Mouse (Mus musculus): ENCODE results near the gene Ankrd23. TPM values are rescaled to one million over a fixed set of nuclear protein-coding genes. Genes with fewer than 3 reads are reported as not detected.

Ankrd23 gene
- polyA plus RNA-seq, 1 experiment from 2014 or later = 18.9 TPM

GRCm38 (mm10) chr1:36513310-36513709, 23.4 kb downstream of the Ankrd23 start:
- Histone ChIP-seq H3K4me1 (ENCODE audit: control insufficient read depth in 2 of 2, insufficient read depth in 2 of 2, low read length in 2 of 2) (peaks cover 12 to 39% of the 10 kb centered on the region in 2 experiments), H3K4me2 (ENCODE audit: low read length) (peak overlapping the region; percentile 86), H3K4me3 (ENCODE audit: control insufficient read depth in 1 of 2, insufficient read depth in 1 of 2, low read depth in 1 of 2, low read length in 2 of 2) (peak overlapping the region; percentile 93), H3K27me3 (ENCODE audit: control insufficient read depth, insufficient read depth, low read length) (no peaks in the 10 kb centered on the region), H3K36me3 (ENCODE audit: control insufficient read depth, insufficient read depth, low read length) (peaks cover 31% of the 10 kb centered on the region), H3K27ac (replicated peaks in 1 of 2; ENCODE audit: control insufficient read depth in 1 of 2, insufficient read depth in 1 of 2, low read depth in 2 of 2, low read length in 2 of 2) (no peak overlapping the region), H3K9ac (ENCODE audit: low read length) (peak overlapping the region; percentile 93), H3K9me3 (ENCODE audit: control insufficient read depth, low read length) (peaks cover 4% of the 10 kb centered on the region; the same call in 1 of the 2 replicates)
- WGBS = 3% methylated on average over 1 of the region's 1 CpGs
- no peak for ATAC-seq (ENCODE audit: insufficient number of reproducible peaks, insufficient read depth, low FRiP score, low read depth)

- H3K27ac ChIP-seq (replicated peaks in 1 of 2; ENCODE audit: control insufficient read depth in 1 of 2, insufficient read depth in 1 of 2, low read depth in 2 of 2, low read length in 2 of 2) = peak overlapping the region; percentile 95 to 98
- peak overlapping the region; percentile 93 for H3K4me3 ChIP-seq (ENCODE audit: control insufficient read depth in 1 of 2, insufficient read depth in 1 of 2, low read depth in 1 of 2, low read length in 2 of 2)
- peaks cover 27% of the 10 kb centered on the region for H3K36me3 ChIP-seq (ENCODE audit: control insufficient read depth, insufficient read depth, low read length)
- no peak for ATAC-seq (ENCODE audit: insufficient number of reproducible peaks, insufficient read depth, low FRiP score, low read depth)
- H3K27me3 ChIP-seq (ENCODE audit: control insufficient read depth, insufficient read depth, low read length) = no peaks in the 10 kb centered on the region
- H3K9me3 ChIP-seq (ENCODE audit: control insufficient read depth, low read length) = peaks cover 4% of the 10 kb centered on the region; the same call in 1 of the 2 replicates
- H3K4me2 ChIP-seq (ENCODE audit: low read length) = peak overlapping the region; percentile 86
- H3K4me1 ChIP-seq (ENCODE audit: control insufficient read depth in 2 of 2, insufficient read depth in 2 of 2, low read length in 2 of 2) = peaks cover 10 to 36% of the 10 kb centered on the region in 2 experiments
- WGBS = 2% methylated on average over 16 of the region's 16 CpGs
- H3K9ac ChIP-seq (ENCODE audit: low read length) = peak overlapping the region; percentile 93
Measured at GRCm38 (mm10) chr1:36512966-36513280, 23.8 kb downstream of the Ankrd23 start.

GRCm38 (mm10) chr1:36512089-36512965, 24.4 kb downstream of the Ankrd23 start:
- ATAC-seq (ENCODE audit: insufficient number of reproducible peaks, insufficient read depth, low FRiP score, low read depth) = peak; percentile 49

GRCm38 (mm10) chr1:36511289-36512021, 25.2 kb downstream of the Ankrd23 start, which contains the start of gene Cnnm3:
Gene Cnnm3 (plus strand): TSS chr1:36511867.
- H3K9ac ChIP-seq (ENCODE audit: low read length) = peak within 1 kb of the TSS; percentile 93
- H3K4me2 ChIP-seq (ENCODE audit: low read length) = peak within 1 kb of the TSS; percentile 86
- H3K27ac ChIP-seq (replicated peaks in 1 of 2; ENCODE audit: control insufficient read depth in 1 of 2, insufficient read depth in 1 of 2, low read depth in 2 of 2, low read length in 2 of 2) = peak within 1 kb of the TSS; percentile 95 to 98
- WGBS = under 1% methylated on average over 51 of the region's 51 CpGs
- peaks cover 25% of the 10 kb centered on the region for H3K36me3 ChIP-seq (ENCODE audit: control insufficient read depth, insufficient read depth, low read length)
- H3K9me3 ChIP-seq (ENCODE audit: control insufficient read depth, low read length) = peaks cover 4% of the 10 kb centered on the region; the same call in 1 of the 2 replicates
- H3K4me3 ChIP-seq (ENCODE audit: control insufficient read depth in 1 of 2, insufficient read depth in 1 of 2, low read depth in 1 of 2, low read length in 2 of 2) = peak within 1 kb of the TSS; percentile 93
- H3K27me3 ChIP-seq (ENCODE audit: control insufficient read depth, insufficient read depth, low read length) = no peaks in the 10 kb centered on the region
- peak; percentile 96 for ATAC-seq (ENCODE audit: insufficient number of reproducible peaks, insufficient read depth, low FRiP score, low read depth)
- H3K4me1 ChIP-seq (ENCODE audit: control insufficient read depth in 2 of 2, insufficient read depth in 2 of 2, low read length in 2 of 2) = peaks cover 10 to 32% of the 10 kb centered on the region in 2 experiments

More at GRCm38 (mm10) chr1:36512089-36512965, 24.4 kb downstream of the Ankrd23 start:
- Histone ChIP-seq H3K4me3 (ENCODE audit: control insufficient read depth in 1 of 2, insufficient read depth in 1 of 2, low read depth in 1 of 2, low read length in 2 of 2) (peak overlapping the region; percentile 93), H3K27me3 (ENCODE audit: control insufficient read depth, insufficient read depth, low read length) (no peaks in the 10 kb centered on the region), H3K9me3 (ENCODE audit: control insufficient read depth, low read length) (peaks cover 4% of the 10 kb centered on the region; the same call in 1 of the 2 replicates), H3K4me1 (ENCODE audit: control insufficient read depth in 2 of 2, insufficient read depth in 2 of 2, low read length in 2 of 2) (peaks cover 10 to 32% of the 10 kb centered on the region in 2 experiments), H3K4me2 (ENCODE audit: low read length) (peak overlapping the region; percentile 86), H3K36me3 (ENCODE audit: control insufficient read depth, insufficient read depth, low read length) (peaks cover 27% of the 10 kb centered on the region), H3K27ac (replicated peaks in 1 of 2; ENCODE audit: control insufficient read depth in 1 of 2, insufficient read depth in 1 of 2, low read depth in 2 of 2, low read length in 2 of 2) (peak overlapping the region; percentile 95 to 98), H3K9ac (ENCODE audit: low read length) (peak overlapping the region; percentile 93)
- WGBS = under 1% methylated on average over 72 of the region's 126 CpGs

- H3K9ac ChIP-seq (ENCODE audit: low read length) = no peak overlapping the region
- 85% methylated on average over 5 of the region's 5 CpGs for WGBS
Measured at GRCm38 (mm10) chr1:36508238-36508637, 28.4 kb downstream of the Ankrd23 start.

GRCm38 (mm10) chr1:36501261-36501660, 35.4 kb downstream of the Ankrd23 start:
- H3K36me3 ChIP-seq (ENCODE audit: control insufficient read depth, insufficient read depth, low read length) = peaks cover 32% of the 10 kb centered on the region
- no peak overlapping the region for H3K27ac ChIP-seq (replicated peaks in 1 of 2; ENCODE audit: control insufficient read depth in 1 of 2, insufficient read depth in 1 of 2, low read depth in 2 of 2, low read length in 2 of 2)
- WGBS = 6% methylated on average over 3 of the region's 3 CpGs
- no peaks in the 10 kb centered on the region for H3K27me3 ChIP-seq (ENCODE audit: control insufficient read depth, insufficient read depth, low read length)
- no peaks in the 10 kb centered on the region for H3K9me3 ChIP-seq (ENCODE audit: control insufficient read depth, low read length)
- no peak overlapping the region for H3K4me3 ChIP-seq (ENCODE audit: control insufficient read depth in 1 of 2, insufficient read depth in 1 of 2, low read depth in 1 of 2, low read length in 2 of 2)
- H3K4me2 ChIP-seq (ENCODE audit: low read length) = no peak overlapping the region
- no peaks in the 10 kb centered on the region for H3K4me1 ChIP-seq (ENCODE audit: control insufficient read depth in 2 of 2, insufficient read depth in 2 of 2, low read length in 2 of 2)
- no peak overlapping the region for H3K9ac ChIP-seq (ENCODE audit: low read length)
- no peak for ATAC-seq (ENCODE audit: insufficient number of reproducible peaks, insufficient read depth, low FRiP score, low read depth)

More at GRCm38 (mm10) chr1:36508238-36508637, 28.4 kb downstream of the Ankrd23 start:
- ATAC-seq (ENCODE audit: insufficient number of reproducible peaks, insufficient read depth, low FRiP score, low read depth) = no peak
- Histone ChIP-seq H3K4me3 (ENCODE audit: control insufficient read depth in 1 of 2, insufficient read depth in 1 of 2, low read depth in 1 of 2, low read length in 2 of 2) (no peak overlapping the region), H3K27me3 (ENCODE audit: control insufficient read depth, insufficient read depth, low read length) (no peaks in the 10 kb centered on the region), H3K4me2 (ENCODE audit: low read length) (no peak overlapping the region), H3K9me3 (ENCODE audit: control insufficient read depth, low read length) (peaks cover 4% of the 10 kb centered on the region; the same call in 1 of the 2 replicates), H3K4me1 (ENCODE audit: control insufficient read depth in 2 of 2, insufficient read depth in 2 of 2, low read length in 2 of 2) (peaks cover 0 to 5% of the 10 kb centered on the region in 2 experiments; a peak in 2 of 4 replicates), H3K36me3 (ENCODE audit: control insufficient read depth, insufficient read depth, low read length) (peaks cover 21% of the 10 kb centered on the region), H3K27ac (replicated peaks in 1 of 2; ENCODE audit: control insufficient read depth in 1 of 2, insufficient read depth in 1 of 2, low read depth in 2 of 2, low read length in 2 of 2) (no peak overlapping the region)

- no peak for ATAC-seq (ENCODE audit: insufficient number of reproducible peaks, insufficient read depth, low FRiP score, low read depth)
- Histone ChIP-seq H3K4me1 (ENCODE audit: control insufficient read depth in 2 of 2, insufficient read depth in 2 of 2, low read length in 2 of 2) (peaks cover 2 to 10% of the 10 kb centered on the region in 2 experiments), H3K4me3 (ENCODE audit: control insufficient read depth in 1 of 2, insufficient read depth in 1 of 2, low read depth in 1 of 2, low read length in 2 of 2) (no peak overlapping the region), H3K27ac (replicated peaks in 1 of 2; ENCODE audit: control insufficient read depth in 1 of 2, insufficient read depth in 1 of 2, low read depth in 2 of 2, low read length in 2 of 2) (no peak overlapping the region), H3K36me3 (ENCODE audit: control insufficient read depth, insufficient read depth, low read length) (peaks cover 15% of the 10 kb centered on the region; the same call in 1 of the 2 replicates), H3K9me3 (ENCODE audit: control insufficient read depth, low read length) (no peaks in the 10 kb centered on the region), H3K27me3 (ENCODE audit: control insufficient read depth, insufficient read depth, low read length) (no peaks in the 10 kb centered on the region), H3K4me2 (ENCODE audit: low read length) (no peak overlapping the region), H3K9ac (ENCODE audit: low read length) (no peak overlapping the region)
- 77% methylated on average over 2 of the region's 2 CpGs for WGBS
Measured at GRCm38 (mm10) chr1:36497312-36497711, 39.4 kb downstream of the Ankrd23 start.

All from heart, embryonic 14.5 days (tissue).